Mouse (Mus musculus) MEL (cell line): Measurements from ENCODE around the gene Chsy1. TPM values are rescaled to one million over a fixed set of nuclear protein-coding genes. Genes with fewer than 3 reads are reported as not detected.

ENCODE experiments used
- DNase-seq: peaks from one replicate; pipeline ENCODE4 v3.0.0; 2011; ENCODE audit warnings: low read depth, low spot score
- H3K27ac ChIP-seq: 2 replicates; pipeline ENCODE4 v1.5.1; 2012; ENCODE audit warnings: low read depth, mild to moderate bottlenecking, control low read depth, low read length, moderate library complexity; ENCODE audit not compliant: control insufficient read depth
- H3K27me3 ChIP-seq, 2 experiments: fragments of 150-350 bp in 1 of 2; sonication (generic) in 1 of 2; 2 replicates each; pipeline ENCODE4 v1.6.1; 2012; ENCODE audit warnings: low read length in 2 of 2, mild to moderate bottlenecking in 2 of 2, improper control_type of control experiment in 1 of 2, moderate library complexity in 1 of 2; ENCODE audit not compliant: insufficient read depth in 2 of 2, control insufficient read depth in 1 of 2
- H3K36me3 ChIP-seq, 2 experiments: 2 replicates each; pipeline ENCODE4 v1.6.1; 2012 to 2014; ENCODE audit warnings: low read length in 2 of 2, improper control_type of control experiment in 1 of 2, inconsistent platforms in 1 of 2, mild to moderate bottlenecking in 1 of 2; ENCODE audit not compliant: insufficient read depth in 2 of 2, control insufficient read depth in 1 of 2
- H3K4me1 ChIP-seq, 2 experiments: fragments of 150-350 bp in 1 of 2; sonication (generic) in 1 of 2; 2 replicates each; pipeline ENCODE4 v1.6.1; 2012; ENCODE audit warnings: low read length in 2 of 2, improper control_type of control experiment in 1 of 2, mild to moderate bottlenecking in 1 of 2; ENCODE audit not compliant: insufficient read depth in 2 of 2, control insufficient read depth in 1 of 2
- H3K4me3 ChIP-seq, 2 experiments: fragments of 150-350 bp in 1 of 2; sonication (generic) in 1 of 2; 2 replicates each; pipeline ENCODE4 v1.5.1; 2012; ENCODE audit warnings: low read depth in 2 of 2, low read length in 2 of 2, mild to moderate bottlenecking in 2 of 2, moderate library complexity in 2 of 2, control low read depth in 1 of 2, improper control_type of control experiment in 1 of 2; ENCODE audit not compliant: control insufficient read depth in 1 of 2, insufficient read depth in 1 of 2
- H3K79me2 ChIP-seq: 2 replicates; pipeline ENCODE4 v1.6.1; 2012; ENCODE audit warnings: mild to moderate bottlenecking, low read length, moderate library complexity; ENCODE audit not compliant: control insufficient read depth, poor library complexity, insufficient read depth
- H3K9ac ChIP-seq: 2 replicates; pipeline ENCODE4 v1.6.1; 2012; ENCODE audit warnings: low read depth, mild to moderate bottlenecking, control low read depth, low read length, moderate library complexity; ENCODE audit not compliant: control insufficient read depth, poor library complexity, severe bottlenecking
- H3K9me3 ChIP-seq: fragments of 150-350 bp; sonication (generic); replicated peaks from 2 replicates; pipeline ENCODE4 v1.6.1; 2012; ENCODE audit warnings: mild to moderate bottlenecking, low read length, improper control_type of control experiment, moderate library complexity; ENCODE audit not compliant: insufficient read depth
- CHD1 ChIP-seq: IDR thresholded peaks from 2 replicates; pipeline ENCODE4 v1.6.1; 2012; ENCODE audit warnings: low read depth, mild to moderate bottlenecking, inconsistent platforms, low read length, improper control_type of control experiment
- CHD2 ChIP-seq: IDR thresholded peaks from 2 replicates; pipeline ENCODE4 v1.6.1; 2011; ENCODE audit warnings: low read length, improper control_type of control experiment
- E2F4 ChIP-seq: IDR thresholded peaks from 2 replicates; pipeline ENCODE4 v1.6.1; 2011; ENCODE audit warnings: low read depth, low read length, improper control_type of control experiment, borderline replicate concordance
- MAX ChIP-seq: IDR thresholded peaks from 2 replicates; pipeline ENCODE4 v1.6.1; 2011; ENCODE audit warnings: low read length, improper control_type of control experiment
- MEF2A ChIP-seq: IDR thresholded peaks from 2 replicates; pipeline ENCODE4 v1.6.1; 2014; ENCODE audit warnings: low read depth, mild to moderate bottlenecking, inconsistent platforms, low read length, improper control_type of control experiment; ENCODE audit not compliant: poor library complexity, insufficient replicate concordance, severe bottlenecking; ENCODE audit errors: extremely low read depth
- NELFE ChIP-seq: IDR thresholded peaks from 2 replicates; pipeline ENCODE4 v1.6.1; 2011; ENCODE audit warnings: low read depth, low read length, improper control_type of control experiment
- NRF1 ChIP-seq: IDR thresholded peaks from 2 replicates; pipeline ENCODE4 v1.6.1; 2014; ENCODE audit warnings: low read depth, mild to moderate bottlenecking, inconsistent platforms, low read length, improper control_type of control experiment, moderate library complexity; ENCODE audit not compliant: poor library complexity, insufficient read depth, severe bottlenecking
- POLR2AphosphoS2 ChIP-seq: IDR thresholded peaks from 2 replicates; pipeline ENCODE4 v1.6.1; 2011; ENCODE audit warnings: low read length, improper control_type of control experiment
- POLR2AphosphoS5 ChIP-seq: IDR thresholded peaks from 2 replicates; pipeline ENCODE4 v1.6.1; 2012; ENCODE audit warnings: low read depth, borderline replicate concordance, mild to moderate bottlenecking, inconsistent platforms, low read length, moderate library complexity, mixed read lengths
- RCOR1 ChIP-seq: IDR thresholded peaks from 2 replicates; pipeline ENCODE4 v1.6.1; 2012; ENCODE audit warnings: low read depth, mild to moderate bottlenecking, inconsistent platforms, low read length, improper control_type of control experiment
- TBP ChIP-seq: IDR thresholded peaks from 2 replicates; pipeline ENCODE4 v1.8.0; 2011; ENCODE audit warnings: low read depth, low read length, improper control_type of control experiment
- UBTF ChIP-seq: IDR thresholded peaks from 2 replicates; pipeline ENCODE4 v1.6.1; 2012; ENCODE audit warnings: low read depth, mild to moderate bottlenecking, inconsistent platforms, low read length, improper control_type of control experiment, moderate library complexity, borderline replicate concordance; ENCODE audit not compliant: insufficient read depth
- ZC3H11A ChIP-seq: IDR thresholded peaks from 2 replicates; pipeline ENCODE4 v1.6.1; 2012; ENCODE audit warnings: low read depth, mild to moderate bottlenecking, inconsistent platforms, low read length, improper control_type of control experiment
- ZKSCAN1 ChIP-seq: IDR thresholded peaks from 2 replicates; pipeline ENCODE4 v1.6.1; 2012; ENCODE audit warnings: low read depth, mild to moderate bottlenecking, inconsistent platforms, low read length, improper control_type of control experiment, moderate library complexity
- ZNF384 ChIP-seq: IDR thresholded peaks from 2 replicates; pipeline ENCODE4 v1.6.1; 2012; ENCODE audit warnings: low read depth, mild to moderate bottlenecking, inconsistent platforms, low read length, improper control_type of control experiment
- polyA plus RNA-seq, 2 experiments: library from polyadenylated mRNA; stranded (reverse) in 1 of 2; unstranded in 1 of 2; fragments of >175 nt in 1 of 2; fragments of >200 nt in 1 of 2; gene quantifications; 2 replicates each; pipeline versions ENCODE4 v1.2.1 to v1.2.4; 2012; ENCODE audit warnings: low replicate concordance in 2 of 2, low read depth in 1 of 2; ENCODE audit not compliant: insufficient read length in 2 of 2, insufficient read depth in 1 of 2, missing spikeins in 1 of 2
- total RNA-seq: library from RNA; depleted of rRNA; stranded (reverse); fragments of 300-350 nt; gene quantifications from 2 replicates; pipeline ENCODE4 v1.2.3, GENCODE M21; 2012

Gene Chsy1
- total and polyA plus RNA-seq, 3 experiments = 8.5 to 10.3 TPM; not detected in 1

DNA sequence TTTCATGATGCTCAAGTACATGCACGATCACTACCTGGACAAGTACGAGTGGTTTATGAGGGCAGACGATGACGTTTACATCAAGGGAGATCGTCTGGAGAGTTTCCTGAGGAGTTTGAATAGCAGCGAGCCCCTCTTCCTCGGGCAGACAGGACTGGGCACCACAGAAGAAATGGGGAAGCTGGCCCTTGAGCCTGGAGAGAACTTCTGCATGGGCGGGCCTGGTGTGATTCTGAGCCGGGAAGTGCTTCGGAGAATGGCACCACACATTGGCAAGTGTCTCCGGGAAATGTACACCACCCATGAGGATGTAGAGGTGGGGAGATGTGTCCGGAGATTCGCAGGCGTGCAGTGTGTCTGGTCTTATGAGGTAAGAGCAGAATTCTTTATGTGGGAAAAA is 16.1 kb downstream of the Chsy1 start:
- H3K9ac ChIP-seq = no peak overlapping the region
- H3K36me3 ChIP-seq = peaks cover 0 to 3% of the 10 kb centered on the region in 2 experiments; a peak in 2 of 4 replicates
- DNase-seq = no peak
- no peaks in the 10 kb centered on the region for H3K27me3 ChIP-seq
- H3K4me1 ChIP-seq = peaks cover 0 to under 1% of the 10 kb centered on the region in 2 experiments; a peak in 3 of 4 replicates
- H3K79me2 ChIP-seq = peaks cover 14% of the 10 kb centered on the region; the same call in 1 of the 2 replicates
- H3K4me3 ChIP-seq = no peak overlapping the region
- TF ChIP-seq ZC3H11A (no peak), TBP (no peak), E2F4 (no peak), MEF2A (no peak), RCOR1 (no peak), NRF1 (no peak), POLR2AphosphoS2 (no peak), ZNF384 (no peak), ZKSCAN1 (no peak), CHD1 (no peak), UBTF (no peak), NELFE (no peak), MAX (no peak)
- H3K9me3 ChIP-seq = no peaks in the 10 kb centered on the region
- no peak overlapping the region for H3K27ac ChIP-seq

DNA sequence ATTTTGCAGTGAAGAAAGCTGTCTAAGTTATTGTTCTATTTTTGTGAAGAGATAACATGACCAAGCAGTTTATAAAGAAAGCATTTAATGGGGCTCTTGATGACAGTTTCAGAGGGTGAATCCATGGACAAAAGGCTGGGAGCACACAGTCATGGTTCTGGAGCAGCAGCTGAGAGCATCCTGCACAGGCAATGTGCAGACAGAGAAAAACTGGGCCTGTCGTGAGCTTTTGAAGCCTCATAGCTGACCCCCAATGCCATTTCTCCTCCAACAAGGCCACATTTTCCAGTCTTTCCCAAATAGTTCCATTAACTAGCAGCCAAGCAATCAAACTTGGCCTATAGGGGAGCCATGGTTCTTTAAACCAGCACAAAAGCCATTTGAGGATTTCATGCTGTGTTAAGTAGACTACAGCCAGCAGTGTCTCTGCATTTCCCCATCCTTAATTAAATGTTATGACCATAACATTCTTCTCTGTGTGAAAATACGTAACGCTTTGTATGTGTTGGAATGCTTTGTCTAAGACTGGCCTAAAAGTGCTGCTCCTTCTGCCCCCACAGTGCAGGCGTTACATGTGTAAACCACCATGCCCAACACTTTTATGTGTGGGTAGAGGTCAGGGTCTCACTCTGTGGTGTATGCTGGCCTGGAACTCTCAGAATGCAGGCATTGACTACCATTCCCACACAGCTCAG is 18.8 kb downstream of the Chsy1 start:
- Histone ChIP-seq H3K9me3 (no peaks in the 10 kb centered on the region), H3K36me3 (peaks cover 0 to 3% of the 10 kb centered on the region in 2 experiments; a peak in 2 of 4 replicates), H3K27ac (no peak overlapping the region), H3K79me2 (peaks cover 17% of the 10 kb centered on the region; the same call in 1 of the 2 replicates), H3K4me3 (no peak overlapping the region), H3K4me1 (peaks cover 5% of the 10 kb centered on the region in 2 experiments; a peak in 3 of 4 replicates), H3K27me3 (no peaks in the 10 kb centered on the region), H3K9ac (no peak overlapping the region)
- TF ChIP-seq NRF1 = no peak
- no peak for TF ChIP-seq UBTF
- no peak for TF ChIP-seq CHD2
- TF ChIP-seq ZKSCAN1 = no peak
- no peak for TF ChIP-seq POLR2AphosphoS5
- DNase-seq = no peak
